Mouse (Mus musculus) hindbrain, embryonic 10.5 days (tissue): ENCODE data around the gene Tob1. TPM values are rescaled to one million over a fixed set of nuclear protein-coding genes. Genes with fewer than 3 reads are reported as not detected.

Experiments used
- polyA plus RNA-seq: library from polyadenylated mRNA; unstranded; fragments of >200 nt; fragmentation: Nextera tagmentation; extraction: Ambion mirVana; gene quantifications from 2 replicates; pipeline ENCODE4 v1.2.1, GENCODE M21; 2016

Tob1 gene
- polyA plus RNA-seq, 1 experiment from 2014 or later: 31.1 TPM

Other genes starting within 250 kb of the Tob1 start
- 482 and 501 TPM in 2 replicates for gene Gm20390, start 243.2 kb upstream of the Tob1 start, polyA plus RNA-seq
- 314 and 317 TPM in 2 replicates for gene Nme1, start 242.9 kb upstream of the Tob1 start, polyA plus RNA-seq
- 62.5 and 70.1 TPM in 2 replicates for gene Spag9, start 215.4 kb upstream of the Tob1 start, polyA plus RNA-seq
- 0.61 and 2.0 TPM in 2 replicates for gene Wfikkn2, start 34.6 kb downstream of the Tob1 start, polyA plus RNA-seq
- gene Gm21885, start 70.4 kb downstream of the Tob1 start, polyA plus RNA-seq: not detected in 2 replicates
- gene Luc7l3, start 110.5 kb downstream of the Tob1 start, polyA plus RNA-seq: 72.3 and 103 TPM in 2 replicates
- 11.7 and 12.5 TPM in 2 replicates for gene Ankrd40, start 116.5 kb downstream of the Tob1 start, polyA plus RNA-seq
- gene Abcc3, start 181.5 kb downstream of the Tob1 start, polyA plus RNA-seq: 0.46 and 0.48 TPM in 2 replicates